Mouse (Mus musculus) ovary, postnatal 10 days (tissue): ENCODE measurements at regions not wholly inside any gene's neighbourhood (a gene's known extent, or its start where the extent isn't known, plus 50 kb on each side); places are given as distances from the start of the nearest gene placed in this dataset.

ENCODE experiments used
- DNase-seq: peaks from one replicate; pipeline ENCODE4 v3.0.0; 2022; ENCODE audit warnings: low spot score

- DNase-seq, result no peak
Observed at GRCm38 (mm10) chr3:52158788-52159260, 53.9 kb upstream of the Maml3 start.

- no peak for DNase-seq
Observed at GRCm38 (mm10) chr3:52161688-52162087, 56.8 kb upstream of the Maml3 start.

- no peak for DNase-seq
Observed at GRCm38 (mm10) chr3:52163990-52164389, 59.1 kb upstream of the Maml3 start.

GRCm38 (mm10) chr3:52167420-52167819 is 62.5 kb upstream of the Maml3 start:
- no peak for DNase-seq

GRCm38 (mm10) chr3:52170847-52171246 is 66.0 kb upstream of the Maml3 start:
- no peak for DNase-seq

- no peak for DNase-seq
Observed at GRCm38 (mm10) chr3:52171303-52171702, 66.4 kb upstream of the Maml3 start.

- DNase-seq, result no peak
Observed at GRCm38 (mm10) chr3:52173490-52173889, 68.6 kb upstream of the Maml3 start.

GRCm38 (mm10) chr3:52176108-52176507 is 71.2 kb upstream of the Maml3 start:
- DNase-seq, result no peak

GRCm38 (mm10) chr3:52178851-52179250 is 74.0 kb upstream of the Maml3 start:
- DNase-seq, result no peak

- no peak for DNase-seq
Observed at GRCm38 (mm10) chr3:52179686-52180085, 74.8 kb upstream of the Maml3 start.

GRCm38 (mm10) chr3:52180306-52180705 is 75.4 kb upstream of the Maml3 start:
- no peak for DNase-seq

GRCm38 (mm10) chr3:52180785-52181184 is 75.9 kb upstream of the Maml3 start:
- no peak for DNase-seq

- no peak for DNase-seq
Observed at GRCm38 (mm10) chr3:52181326-52182101, 76.6 kb upstream of the Maml3 start.

GRCm38 (mm10) chr3:52184241-52184640 is 79.4 kb upstream of the Maml3 start:
- no peak for DNase-seq

- DNase-seq, result no peak
Observed at GRCm38 (mm10) chr3:52185351-52185750, 80.5 kb upstream of the Maml3 start.

- DNase-seq, result no peak
Observed at GRCm38 (mm10) chr3:52187401-52187801, 80.7 kb upstream of the Foxo1 start.

GRCm38 (mm10) chr3:52188303-52188702 is 79.8 kb upstream of the Foxo1 start:
- DNase-seq, result no peak

- no peak for DNase-seq
Observed at GRCm38 (mm10) chr3:52189016-52189415, 79.1 kb upstream of the Foxo1 start.

GRCm38 (mm10) chr3:52190021-52190420 is 78.1 kb upstream of the Foxo1 start:
- no peak for DNase-seq

- DNase-seq, result no peak
Observed at GRCm38 (mm10) chr3:52193026-52193425, 75.1 kb upstream of the Foxo1 start.

GRCm38 (mm10) chr3:52194216-52194615 is 73.9 kb upstream of the Foxo1 start:
- no peak for DNase-seq

- no peak for DNase-seq
Observed at GRCm38 (mm10) chr3:52195486-52195885, 72.7 kb upstream of the Foxo1 start.

- DNase-seq, result peak; percentile 50
Observed at GRCm38 (mm10) chr3:52196047-52196935, 71.8 kb upstream of the Foxo1 start.
